Mouse (Mus musculus) embryonic fibroblast, embryonic 13.5 days (primary cell): ENCODE results near the gene Map4k3.

Experiments
- CTCF ChIP-seq: IDR thresholded peaks from 2 replicates; pipeline ENCODE4 v1.5.1; 2011; ENCODE audit warnings: mild to moderate bottlenecking, control low read depth, low read length, moderate library complexity, borderline replicate concordance; ENCODE audit not compliant: insufficient read depth
- POLR2A ChIP-seq: IDR thresholded peaks from 2 replicates; pipeline ENCODE4 v1.6.1; 2011; ENCODE audit warnings: low read depth, mild to moderate bottlenecking, control low read depth, low read length, moderate library complexity

- TF ChIP-seq POLR2A (no peak), CTCF (no peak)
Observed at GRCm38 (mm10) chr17:80562792-80563191, 165.5 kb downstream of the Map4k3 start.
